Mouse (Mus musculus) embryonic facial prominence, embryonic 10.5 days (tissue): ENCODE data around the gene Tmed6. TPM values are rescaled to one million over a fixed set of nuclear protein-coding genes. Genes with fewer than 3 reads are reported as not detected.
A peak's percentile ranks its signal among the peaks of the same experiment; 100 is the strongest.
"Not testable (repeated sequence)": the region's sequence is repeated elsewhere in the genome, so short reads cannot be mapped to it uniquely, and the experiment has no call there.

Source experiments
- DNase-seq: peaks from one replicate; pipeline ENCODE4 v3.0.0-alpha.2; 2017; ENCODE audit warnings: low spot score
- H3K27ac ChIP-seq: fragments of 300-500 bp; sonication (generic); replicated peaks from 2 replicates; pipeline ENCODE4 v1.5.1; 2016; ENCODE audit warnings: mild to moderate bottlenecking
- H3K27me3 ChIP-seq: fragments of 300-500 bp; sonication (generic); replicated peaks from 2 replicates; pipeline ENCODE4 v1.6.1; 2016; ENCODE audit warnings: low read depth, mild to moderate bottlenecking; ENCODE audit not compliant: poor library complexity, severe bottlenecking
- H3K36me3 ChIP-seq: fragments of 300-500 bp; sonication (generic); replicated peaks from 2 replicates; pipeline ENCODE4 v1.6.1; 2016; ENCODE audit warnings: mild to moderate bottlenecking, moderate library complexity
- H3K4me1 ChIP-seq: fragments of 300-500 bp; sonication (generic); 2 replicates; pipeline ENCODE4 v1.6.1; 2016
- H3K4me3 ChIP-seq: fragments of 300-500 bp; sonication (generic); 2 replicates; pipeline ENCODE4 v1.5.1; 2016; ENCODE audit warnings: mild to moderate bottlenecking, moderate library complexity
- H3K9me3 ChIP-seq: fragments of 300-500 bp; sonication (generic); 2 replicates; pipeline ENCODE4 v1.6.1; 2016; ENCODE audit warnings: mild to moderate bottlenecking
- WGBS: fragments of 180-500 bp; shearing (Covaris S2); methylation state at CpG from one replicate; pipeline ENCODE4 v1.1.7; 2016; 5-methylcytosine and 5-hydroxymethylcytosine counted together
- polyA plus RNA-seq: library from polyadenylated mRNA; unstranded; fragments of >200 nt; fragmentation: Nextera tagmentation; extraction: Ambion mirVana; gene quantifications from 2 replicates; pipeline ENCODE4 v1.2.1, GENCODE M21; 2016

Tmed6 gene
- polyA plus RNA-seq, 1 experiment from 2014 or later, result not detected

DNA sequence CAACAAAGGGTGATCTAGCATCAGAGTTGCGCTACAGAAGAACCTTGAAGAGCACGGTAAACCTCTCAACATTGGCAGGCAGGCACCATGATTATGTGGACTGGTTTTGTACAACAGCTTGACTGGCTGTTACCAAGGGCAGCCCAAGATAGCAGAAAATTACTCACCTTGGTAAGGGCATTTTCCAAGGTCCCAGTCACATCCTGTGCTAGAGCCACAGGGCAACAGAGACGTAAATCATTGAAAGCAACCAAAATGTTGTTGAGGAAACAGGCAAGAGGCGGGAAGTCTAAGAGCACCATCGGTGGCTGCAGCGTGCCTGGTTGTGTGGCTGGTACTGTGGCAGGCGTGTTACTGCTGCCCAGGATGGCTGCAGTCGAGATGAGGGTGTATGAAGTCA, 13.4 kb downstream of the Tmed6 start:
- Histone ChIP-seq H3K27me3 (no peaks in the 10 kb centered on the region), H3K4me1 (peaks cover 38% of the 10 kb centered on the region), H3K4me3 (no peak overlapping the region), H3K36me3 (peaks cover 71% of the 10 kb centered on the region), H3K9me3 (no peaks in the 10 kb centered on the region), H3K27ac (no peak overlapping the region)
- DNase-seq, result no peak
- 94% methylated on average over 8 of the region's 8 CpGs for WGBS

DNA sequence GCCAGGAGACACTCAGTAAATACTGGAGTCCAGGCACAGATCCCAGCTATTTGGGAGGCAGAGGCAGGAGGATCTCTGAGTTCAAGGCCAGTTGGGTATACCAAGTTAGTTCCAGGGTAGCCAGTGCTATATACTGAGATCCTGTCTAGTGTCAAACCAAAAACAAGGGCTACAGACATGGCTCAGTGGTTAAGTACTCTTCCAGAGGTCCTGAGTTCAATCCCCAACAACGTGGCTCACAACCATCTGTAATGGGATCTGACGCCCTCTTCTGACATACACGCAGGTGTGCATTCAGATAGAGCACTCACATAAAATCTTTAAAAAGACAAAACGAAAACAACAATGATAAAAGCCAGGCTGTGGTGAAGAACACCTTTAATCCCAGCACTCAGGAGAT, 16.0 kb downstream of the Tmed6 start:
- peaks cover 25% of the 10 kb centered on the region for H3K4me1 ChIP-seq
- no peaks in the 10 kb centered on the region for H3K27me3 ChIP-seq
- peak overlapping the region; percentile 95 for H3K4me3 ChIP-seq
- DNase-seq, result no peak
- WGBS, result 96% methylated on average over 4 of the region's 4 CpGs
- peaks cover 90% of the 10 kb centered on the region for H3K36me3 ChIP-seq
- H3K27ac ChIP-seq, result no peak overlapping the region
- no peaks in the 10 kb centered on the region for H3K9me3 ChIP-seq

DNA sequence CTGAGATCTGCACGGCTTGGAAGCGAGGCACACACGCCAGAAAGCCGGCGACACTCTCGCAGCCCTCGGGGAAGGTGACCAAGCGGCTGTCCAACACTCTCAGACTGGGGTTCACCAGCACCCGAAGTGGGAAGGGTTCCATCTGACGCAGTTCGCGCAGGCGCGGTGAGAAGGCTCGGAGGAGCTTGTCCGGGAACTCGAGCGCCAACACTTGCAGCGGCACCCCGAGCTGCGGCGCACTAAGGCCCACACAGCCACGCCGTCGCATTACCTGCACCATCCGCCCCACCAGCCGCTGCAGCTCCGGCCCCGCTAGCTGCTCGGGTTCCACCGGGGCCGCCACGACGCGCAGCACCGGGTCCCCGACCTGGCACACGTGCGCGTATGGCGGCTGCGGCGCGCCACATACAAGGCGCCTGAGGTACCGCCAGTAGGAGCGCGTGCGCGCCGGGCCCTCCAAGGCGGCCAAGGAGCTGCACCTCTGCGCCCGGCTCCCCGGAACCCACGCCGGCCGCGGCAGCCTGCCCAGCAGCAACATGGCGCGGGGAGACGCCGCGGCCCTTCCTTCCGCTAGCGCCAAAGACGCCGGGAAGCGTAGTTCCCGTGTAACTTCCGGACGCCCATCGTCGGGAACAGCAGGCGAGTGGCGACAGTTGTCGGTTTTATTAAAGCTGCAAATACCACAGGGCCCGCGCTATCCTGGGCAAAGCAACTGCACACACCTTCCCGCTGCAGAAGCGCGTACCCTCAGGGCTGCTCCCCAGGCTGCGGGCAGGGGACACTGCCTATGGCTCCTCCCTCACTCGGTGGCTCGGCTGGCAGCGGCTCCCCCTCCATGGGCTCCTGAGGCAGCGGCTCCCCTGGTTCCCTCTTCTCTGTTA, 17.1 kb downstream of the Tmed6 start, which contains the start of gene Pdf:
Pdf (minus strand) TSS at position 554 of the 881 bp plus-strand sequence.
- Histone ChIP-seq H3K4me1 (peaks cover 25% of the 10 kb centered on the region), H3K36me3 (peaks cover 90% of the 10 kb centered on the region), H3K27me3 (no peaks in the 10 kb centered on the region), H3K4me3 (peak within 1 kb of the TSS; percentile 95), H3K9me3 (no peaks in the 10 kb centered on the region), H3K27ac (peak within 1 kb of the TSS; percentile 94)
- under 1% methylated on average over 87 of the region's 87 CpGs for WGBS
- peak; percentile 82 for DNase-seq

DNA sequence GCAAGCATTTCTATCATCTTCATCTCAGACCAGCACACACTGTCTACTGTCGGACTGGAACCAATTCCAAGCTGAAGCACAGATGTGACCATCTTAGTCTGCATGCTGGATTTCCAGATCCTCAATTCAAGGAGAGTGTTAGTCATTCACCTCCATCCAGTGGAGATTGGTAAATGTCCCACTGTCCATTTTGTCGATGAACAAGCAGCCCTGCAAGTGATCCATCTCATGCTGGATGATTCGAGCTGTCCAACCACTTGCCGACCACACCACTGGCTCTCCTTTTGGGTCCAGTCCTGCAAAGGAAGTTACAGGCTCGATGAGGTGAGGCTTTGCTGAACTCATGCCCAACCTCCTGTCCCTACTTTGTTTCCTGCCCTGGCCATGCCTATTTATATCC, 18.5 kb downstream of the Tmed6 start:
- Histone ChIP-seq H3K36me3 (peaks cover 90% of the 10 kb centered on the region), H3K27ac (no peak overlapping the region), H3K4me3 (peak overlapping the region; percentile 95), H3K4me1 (peaks cover 25% of the 10 kb centered on the region), H3K9me3 (no peaks in the 10 kb centered on the region), H3K27me3 (no peaks in the 10 kb centered on the region)
- WGBS, result 88% methylated on average over 5 of the region's 5 CpGs
- no peak for DNase-seq

DNA sequence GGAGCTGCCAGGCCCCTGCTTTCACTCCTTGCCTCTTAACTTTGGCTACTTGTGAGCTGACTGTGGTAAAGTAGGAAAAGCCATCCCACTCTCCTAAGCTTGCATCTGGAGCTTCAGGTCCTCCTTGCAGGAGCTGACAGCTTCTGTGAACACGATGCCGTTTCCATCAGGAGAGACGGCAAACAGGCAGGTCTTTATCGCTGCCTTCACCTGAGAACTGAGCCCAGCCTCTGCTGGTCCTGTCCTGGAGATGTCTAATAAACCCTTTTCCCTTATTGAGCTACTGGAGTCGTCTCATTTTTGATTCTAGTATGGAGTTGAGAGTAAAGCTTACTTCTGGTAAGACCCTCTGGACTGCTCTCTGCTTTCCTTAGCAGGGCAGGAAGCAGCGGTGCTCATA, 20.0 kb downstream of the Tmed6 start:
- Histone ChIP-seq H3K27ac (no peak overlapping the region), H3K27me3 (no peaks in the 10 kb centered on the region), H3K4me3 (no peak overlapping the region), H3K4me1 (peaks cover 25% of the 10 kb centered on the region), H3K36me3 (peaks cover 90% of the 10 kb centered on the region), H3K9me3 (no peaks in the 10 kb centered on the region)
- DNase-seq, result no peak
- WGBS, result 93% methylated on average over 6 of the region's 6 CpGs

DNA sequence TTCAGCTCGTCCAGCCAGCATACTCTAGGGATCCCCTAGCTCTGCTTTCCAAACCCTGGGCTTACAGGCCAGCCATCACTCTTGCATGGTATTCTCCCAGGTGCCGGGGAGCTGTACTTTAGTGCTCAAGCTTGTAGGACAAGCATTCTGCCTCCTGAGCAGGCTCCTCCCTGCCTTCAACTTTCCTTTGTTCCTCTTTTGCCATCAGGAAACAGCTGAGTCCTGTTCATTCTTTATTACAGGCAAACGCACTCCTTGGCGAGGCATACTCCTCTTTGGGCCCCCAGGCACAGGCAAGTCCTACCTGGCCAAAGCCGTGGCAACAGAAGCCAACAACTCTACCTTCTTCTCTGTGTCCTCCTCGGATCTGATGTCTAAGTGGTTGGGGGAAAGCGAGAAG, 24.8 kb downstream of the Tmed6 start:
- Histone ChIP-seq H3K36me3 (peaks cover 84% of the 10 kb centered on the region), H3K27me3 (no peaks in the 10 kb centered on the region), H3K27ac (no peak overlapping the region), H3K9me3 (no peaks in the 10 kb centered on the region), H3K4me3 (no peak overlapping the region), H3K4me1 (no peaks in the 10 kb centered on the region)
- no peak for DNase-seq
- 87% methylated on average over 7 of the region's 7 CpGs for WGBS

GRCm38 (mm10) chr8:107036626-107037025, 28.8 kb downstream of the Tmed6 start:
- Histone ChIP-seq H3K27ac (no peak overlapping the region), H3K4me1 (peaks cover 14% of the 10 kb centered on the region), H3K4me3 (no peak overlapping the region), H3K36me3 (peaks cover 44% of the 10 kb centered on the region), H3K9me3 (no peaks in the 10 kb centered on the region), H3K27me3 (no peaks in the 10 kb centered on the region)
- no peak for DNase-seq
- WGBS, result 94% methylated on average over 8 of the region's 8 CpGs

DNA sequence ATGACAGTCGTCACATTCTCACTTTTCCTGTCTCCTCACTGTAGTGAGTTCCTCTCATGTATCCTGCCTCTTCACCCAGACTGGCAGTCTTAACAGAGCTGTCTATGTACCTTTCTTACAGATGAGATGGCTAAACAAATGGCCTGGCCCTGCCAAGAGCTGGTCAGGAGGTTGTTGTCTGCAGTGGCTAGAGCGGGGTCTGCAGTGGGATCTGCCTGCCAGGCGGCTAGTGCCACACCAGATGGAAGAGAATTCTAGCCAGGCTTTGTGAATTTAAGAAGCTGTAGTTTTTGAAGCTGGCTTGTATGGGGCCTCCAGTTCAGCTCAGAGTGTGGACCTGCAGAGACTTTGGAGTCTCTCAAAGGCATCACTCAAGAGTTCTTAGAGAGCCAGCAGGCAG, 29.8 kb downstream of the Tmed6 start:
- Histone ChIP-seq H3K27ac (no peak overlapping the region), H3K36me3 (peaks cover 34% of the 10 kb centered on the region), H3K4me1 (peaks cover 19% of the 10 kb centered on the region), H3K9me3 (no peaks in the 10 kb centered on the region), H3K27me3 (no peaks in the 10 kb centered on the region), H3K4me3 (no peak overlapping the region)
- WGBS, result 90% methylated on average over 3 of the region's 3 CpGs
- DNase-seq, result no peak

DNA sequence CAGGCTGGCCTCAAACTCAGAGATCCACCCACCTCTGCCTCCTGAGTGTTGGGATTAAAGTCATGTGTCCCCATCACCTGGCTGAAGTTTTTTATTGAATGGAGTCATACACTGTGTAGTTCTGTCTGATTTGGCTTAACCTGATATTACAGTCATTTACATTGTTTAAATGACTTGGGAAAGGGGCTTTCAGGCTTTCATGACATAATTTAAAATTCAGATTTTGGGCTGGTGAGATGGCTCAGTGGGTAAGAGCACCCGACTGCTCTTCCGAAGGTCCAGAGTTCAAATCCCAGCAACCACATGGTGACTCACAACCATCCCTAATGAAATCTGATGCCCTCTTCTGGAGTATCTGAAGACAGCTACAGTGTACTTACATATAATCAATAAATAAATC, 31.8 kb downstream of the Tmed6 start:
- not testable (repeated sequence) for H3K4me3 ChIP-seq, H3K27ac ChIP-seq, DNase-seq, H3K9me3 ChIP-seq, H3K27me3 ChIP-seq
- WGBS, result 94% methylated on average over 2 of the region's 2 CpGs
- H3K4me1 ChIP-seq, result peaks cover 19% of the 10 kb centered on the region
- peaks cover 15% of the 10 kb centered on the region for H3K36me3 ChIP-seq

- Histone ChIP-seq H3K4me3 (peak overlapping the region; percentile 80), H3K4me1 (peaks cover 19% of the 10 kb centered on the region), H3K9me3 (no peaks in the 10 kb centered on the region), H3K27ac (peak overlapping the region; percentile 87), H3K36me3 (peaks cover 5% of the 10 kb centered on the region), H3K27me3 (no peaks in the 10 kb centered on the region)
- DNase-seq, result no peak
- under 1% methylated on average over 40 of the region's 40 CpGs for WGBS
Measured at GRCm38 (mm10) chr8:107031577-107032090, 33.8 kb downstream of the Tmed6 start.

- peak; percentile 98 for DNase-seq
- no peaks in the 10 kb centered on the region for H3K27me3 ChIP-seq
- 5% methylated on average over 66 of the region's 66 CpGs for WGBS
- peaks cover 19% of the 10 kb centered on the region for H3K4me1 ChIP-seq
- peak within 1 kb of the TSS; percentile 87 for H3K27ac ChIP-seq
- H3K9me3 ChIP-seq, result no peaks in the 10 kb centered on the region
- H3K36me3 ChIP-seq, result no peaks in the 10 kb centered on the region
- peak within 1 kb of the TSS; percentile 80 for H3K4me3 ChIP-seq
Measured at GRCm38 (mm10) chr8:107030650-107031576, 34.5 kb downstream of the Tmed6 start, which contains the start of gene Vps4a. Gene Vps4a (plus strand): TSS chr8:107031222.

DNA sequence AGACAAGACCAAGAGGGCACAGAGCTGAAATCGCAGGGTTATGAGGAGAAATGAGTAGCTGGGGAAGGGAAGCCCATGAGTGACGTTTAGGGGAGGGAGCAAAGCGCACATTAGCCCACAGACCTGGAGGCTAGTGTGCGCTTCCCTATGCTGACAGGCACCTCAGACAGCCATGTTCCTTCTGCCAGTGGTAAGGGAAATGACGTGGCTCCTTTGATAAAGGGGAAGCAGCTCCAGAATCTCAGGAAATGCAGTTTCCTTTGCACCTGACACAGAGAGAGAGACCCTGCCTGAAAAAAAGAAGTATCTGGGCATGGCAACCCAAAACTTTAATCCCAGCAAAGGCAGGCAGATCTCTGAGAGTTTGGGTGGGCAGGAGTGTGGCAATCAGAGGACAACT, 35.4 kb downstream of the Tmed6 start:
- no peak for DNase-seq
- Histone ChIP-seq H3K36me3 (no peaks in the 10 kb centered on the region), H3K27ac (no peak overlapping the region), H3K27me3 (no peaks in the 10 kb centered on the region), H3K4me1 (peaks cover 19% of the 10 kb centered on the region), H3K4me3 (peak overlapping the region; percentile 80; the same call in 1 of the 2 replicates), H3K9me3 (no peaks in the 10 kb centered on the region)
- WGBS, result 68% methylated on average over 5 of the region's 5 CpGs
